Mouse (Mus musculus): Measurements from ENCODE around the gene Dennd1b.

GRCm38 (mm10) chr1:138962266-138963101 lies 751 bp upstream of the Dennd1b start:
- no peak for TF ChIP-seq EP300 (IDR thresholded peaks at IDR 0.05; ENCODE audit: low read depth)
- TF ChIP-seq CTCF (IDR thresholded peaks at IDR 0.05; ENCODE audit: low read depth), result no peak

Measured in liver, embryonic 14.5 days (tissue).